Mouse (Mus musculus) left cerebral cortex, postnatal 25 days (tissue): ENCODE measurements around the gene Mblac1. TPM values are rescaled to one million over a fixed set of nuclear protein-coding genes. Genes with fewer than 3 reads are reported as not detected.
A peak's percentile ranks its signal among the peaks of the same experiment; 100 is the strongest.
"Not testable (repeated sequence)": the region's sequence is repeated elsewhere in the genome, so short reads cannot be mapped to it uniquely, and the experiment has no call there.

Source experiments
- DNase-seq, 2 experiments: peaks; one replicate each; pipeline ENCODE4 v3.0.0; 2022; ENCODE audit warnings: low spot score in 2 of 2, mixed read lengths in 1 of 2
- intact Hi-C: fragments of 180-260 bp; cut with DNase I; formaldehyde crosslinking; loops from one replicate; pipeline ENCODE4 v1.15.1; 2025
- microRNA-seq, 2 experiments: library from miRNA; unstranded; fragments of <30 nt; microRNA quantifications; one replicate each; pipeline ENCODE4 v1.2.0; 2022
- total RNA-seq, 2 experiments: library from RNA; stranded (reverse); gene quantifications; 2 replicates each; pipeline ENCODE4 v1.2.3; 2021

The Mblac1 gene
- total RNA-seq, 2 experiments from 2014 or later, result 8.9 to 10.3 TPM

DNA sequence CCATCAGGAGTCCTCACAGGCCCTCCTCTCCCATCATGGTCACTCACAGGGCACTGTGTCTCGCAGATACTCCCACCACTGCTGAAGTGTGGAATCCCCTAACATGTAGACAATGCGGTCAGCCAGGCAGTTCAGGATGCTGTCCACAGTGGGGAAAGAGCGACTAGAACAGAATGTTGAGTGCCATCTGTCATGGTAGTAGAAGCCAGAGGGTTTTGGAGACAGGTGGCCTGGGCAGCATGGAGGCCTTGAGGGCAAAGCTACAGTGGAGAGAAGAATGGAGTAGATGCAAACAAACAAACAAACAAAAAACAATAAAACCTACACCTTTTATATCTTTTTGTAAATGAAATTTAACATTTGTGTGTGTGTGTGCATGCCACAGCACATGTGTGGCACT, 8.0 kb downstream of the Mblac1 start:
- DNase-seq, result no peak
- intact Hi-C loops, result no loop called here

DNA sequence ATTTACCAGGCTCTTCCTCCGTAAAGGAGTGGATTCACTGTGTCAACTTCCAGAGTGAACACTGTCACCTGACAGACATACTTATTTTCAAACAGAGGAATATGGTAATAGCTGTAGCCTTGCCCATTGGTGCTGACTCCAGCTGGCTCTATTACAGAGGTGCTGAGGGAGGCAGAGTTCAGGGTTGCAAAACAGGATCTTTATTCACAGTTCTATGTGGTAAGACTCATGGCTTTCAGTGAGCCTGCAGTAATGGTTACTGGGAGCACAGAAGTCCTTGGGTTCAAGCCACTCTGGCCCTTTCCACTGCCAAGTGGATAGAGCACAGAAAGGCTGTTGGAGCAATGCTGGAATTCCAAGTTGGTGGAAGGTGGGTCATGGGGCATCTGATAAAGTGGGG, 13.1 kb downstream of the Mblac1 start:
- no peak for DNase-seq
- intact Hi-C loops, result no loop called here

DNA sequence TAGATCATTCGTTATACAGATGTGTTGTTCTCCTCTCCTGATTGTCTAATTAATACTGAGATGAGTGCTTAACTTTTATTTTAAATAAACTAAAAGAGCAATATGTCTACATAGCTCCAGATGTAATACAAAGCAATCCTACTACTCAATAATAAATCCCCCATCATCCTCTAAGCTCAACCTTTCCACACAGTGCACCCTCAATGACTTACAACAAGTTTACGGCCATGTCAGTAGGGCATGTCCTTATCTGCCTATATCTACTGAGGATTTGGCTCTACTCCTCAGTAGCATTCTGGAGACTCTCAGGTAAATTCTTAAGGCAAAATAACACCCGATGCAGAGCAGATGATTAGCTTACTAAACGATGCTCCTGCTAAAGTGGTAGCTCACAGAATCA, 13.8 kb downstream of the Mblac1 start:
- intact Hi-C loops, result no loop called here
- DNase-seq, result no peak

DNA sequence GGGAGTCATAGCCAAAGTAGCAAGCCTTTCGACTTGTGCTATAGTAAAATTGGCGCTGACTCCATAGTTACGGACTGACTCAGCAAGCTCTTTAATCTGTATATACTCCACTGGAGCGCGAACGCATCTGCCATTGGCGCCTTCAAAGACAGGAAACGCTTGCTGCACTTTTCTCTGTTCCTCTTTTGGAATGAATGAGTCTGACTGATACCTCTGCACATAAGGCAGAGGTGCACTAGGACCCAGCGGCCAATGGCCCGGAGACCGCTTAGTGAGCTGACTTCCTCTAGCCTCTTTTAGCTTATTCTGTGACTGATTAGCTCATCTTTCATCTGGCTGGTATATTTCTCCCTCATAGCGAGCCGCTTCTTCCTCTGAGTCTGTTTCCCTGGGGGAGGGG, 22.5 kb downstream of the Mblac1 start:
- intact Hi-C loops, DNase-seq: not testable (repeated sequence)

DNA sequence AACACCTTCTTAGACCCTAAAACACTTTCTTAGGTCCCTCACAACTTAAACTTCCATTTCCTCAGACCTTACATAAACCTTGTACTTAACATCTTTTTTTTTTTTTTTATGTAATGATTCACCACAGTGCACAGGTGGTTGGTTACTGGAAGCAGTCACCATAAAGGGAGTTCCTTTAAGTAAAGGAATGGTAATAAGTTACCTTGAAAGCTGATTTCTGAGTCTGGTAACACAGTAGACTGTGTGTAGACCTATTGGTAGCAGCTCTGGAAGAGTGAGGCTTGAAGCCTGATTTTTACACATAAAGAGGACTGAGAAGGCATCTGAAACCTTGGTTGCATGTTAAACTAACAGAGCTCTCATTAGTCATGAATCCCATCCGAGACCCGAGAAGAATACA, 25.8 kb downstream of the Mblac1 start:
- no peak for DNase-seq
- intact Hi-C loops, result loop anchor here (5.0 kb wide), 1 partner anchor 257 kb away; no protein-coding TSS in a partner anchor

DNA sequence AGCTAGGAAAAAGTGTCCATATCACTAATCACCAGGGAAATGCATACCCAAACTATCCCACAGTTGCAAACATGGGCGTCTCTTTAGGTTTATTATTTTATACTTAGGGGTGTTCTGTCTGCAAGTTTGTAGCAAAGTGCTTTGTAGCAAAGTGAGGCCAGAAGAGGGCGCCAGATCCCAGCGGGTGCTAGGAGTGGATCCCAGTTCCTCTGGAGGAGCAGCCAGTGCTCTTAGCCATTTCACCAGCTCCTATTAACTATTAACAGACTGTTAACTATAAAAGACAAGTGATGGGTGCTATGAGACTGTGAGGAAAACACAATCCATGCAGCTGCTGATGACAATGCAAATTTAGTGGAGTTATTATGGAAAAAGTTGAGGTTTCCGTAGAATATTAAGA, 28.0 kb downstream of the Mblac1 start:
- DNase-seq, result peak; percentile 81 to 84
- intact Hi-C loops, result loop anchor here (5.0 kb wide), 1 partner anchor 255 kb away; no protein-coding TSS in a partner anchor

DNA sequence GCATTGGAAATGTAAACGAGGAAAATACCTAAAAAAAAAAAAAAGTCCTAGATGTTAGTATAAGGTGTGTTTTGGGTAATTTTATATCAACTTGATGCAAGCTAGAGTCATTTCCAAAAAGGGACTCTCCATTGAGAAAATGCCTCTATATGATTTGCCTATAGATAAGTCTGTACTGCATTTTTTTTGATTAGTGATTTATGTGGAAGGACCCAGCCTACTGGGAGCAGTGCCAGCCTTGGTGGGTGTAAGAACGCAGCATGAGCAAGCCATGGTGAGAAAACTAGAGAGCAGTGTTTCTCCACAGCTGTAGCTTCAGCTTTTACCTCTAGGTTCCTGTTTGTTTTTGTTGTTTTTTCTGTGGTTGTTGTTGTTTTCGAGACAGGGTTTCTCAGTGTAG, 29.2 kb downstream of the Mblac1 start:
- intact Hi-C loops, result loop anchor here (5.0 kb wide), 1 partner anchor 254 kb away; no protein-coding TSS in a partner anchor
- DNase-seq, result peak in 1 of 2 experiments; percentile 5

DNA sequence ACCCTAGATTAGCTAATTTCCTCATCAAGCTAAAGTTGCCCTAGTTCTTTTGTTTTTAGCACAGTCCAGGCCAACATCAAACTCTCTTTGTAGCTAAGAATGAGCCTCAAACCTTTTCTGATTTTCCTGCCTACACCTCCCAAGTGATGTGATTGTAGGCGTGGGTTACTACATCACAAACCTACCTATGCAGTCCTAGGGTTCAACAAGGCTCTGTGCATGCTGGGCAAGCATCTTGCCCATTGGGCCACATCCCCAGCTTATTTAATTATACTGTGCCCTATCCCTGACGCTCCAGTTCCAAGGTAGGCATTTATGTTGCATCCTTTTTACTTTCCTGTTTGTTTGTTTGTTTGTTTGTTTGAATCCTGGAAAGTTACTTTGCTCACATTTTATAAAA, 31.6 kb downstream of the Mblac1 start, which contains the start of gene Nxpe5:
Gene Nxpe5 (plus strand): TSS at position 199 of the 400 bp plus-strand sequence.
- intact Hi-C loops, result no loop called here

DNA sequence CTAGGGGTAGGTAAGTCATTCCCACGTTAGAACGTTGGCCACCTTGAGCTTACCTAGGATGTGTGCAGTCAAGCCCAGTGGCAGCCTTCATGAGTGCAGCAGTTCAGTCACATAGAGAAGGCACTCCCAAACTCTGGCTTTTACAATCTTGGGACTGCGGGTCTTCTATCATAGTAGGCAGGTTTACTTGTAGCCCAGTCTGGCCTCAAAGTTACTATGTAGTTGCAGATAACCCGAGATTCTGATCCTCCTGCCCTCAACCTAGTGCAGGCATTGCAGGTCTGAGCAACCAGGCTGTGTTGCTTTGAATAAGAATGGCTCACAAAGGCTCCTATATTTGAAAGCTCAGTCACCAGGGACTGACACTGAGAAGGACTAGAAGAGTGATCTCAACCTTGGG, 32.4 kb downstream of the Mblac1 start:
- intact Hi-C loops, result no loop called here
- DNase-seq, result no peak

More for the DNA sequence above, 31.6 kb downstream of the Mblac1 start, which contains the start of gene Nxpe5:
- DNase-seq, result no peak

DNA sequence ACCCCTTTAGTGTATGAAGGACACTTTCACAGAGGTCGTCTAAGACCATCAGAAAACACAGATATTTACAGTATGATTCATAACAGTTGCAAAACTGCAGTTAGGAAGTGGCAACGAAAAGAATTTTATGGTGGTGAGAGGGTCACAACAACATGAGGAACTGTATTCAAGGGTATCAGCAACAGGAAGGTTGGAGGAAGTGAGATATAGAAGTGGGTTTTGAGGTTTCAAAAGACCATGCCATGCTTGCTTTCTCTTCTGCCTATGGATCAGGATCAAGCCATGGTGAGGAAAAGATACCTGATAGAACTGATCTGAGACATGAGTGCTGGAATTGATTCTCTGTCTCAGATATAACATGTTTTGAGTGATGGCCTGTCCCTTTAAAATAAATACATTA, 33.3 kb downstream of the Mblac1 start:
- no peak for DNase-seq
- intact Hi-C loops, result no loop called here

DNA sequence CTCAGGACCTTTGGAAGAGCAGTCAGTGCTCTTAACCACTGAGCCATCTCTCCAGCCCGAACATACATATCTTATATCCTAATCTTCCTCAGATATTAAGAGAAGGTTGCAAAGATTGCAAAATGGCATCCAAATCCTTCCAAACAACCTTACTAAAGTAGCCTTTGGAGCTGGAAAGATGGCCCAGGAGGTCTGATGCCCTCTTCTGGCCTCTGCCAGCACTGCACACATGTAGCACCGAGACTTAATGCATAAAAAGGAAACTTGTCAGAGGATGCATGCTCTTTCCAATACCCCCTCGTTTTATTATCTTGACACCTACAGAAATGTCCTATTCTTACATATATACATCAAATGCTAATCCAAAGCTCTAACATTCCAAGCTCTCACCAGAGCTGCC, 33.9 kb downstream of the Mblac1 start:
- no peak for DNase-seq
- intact Hi-C loops, result no loop called here

DNA sequence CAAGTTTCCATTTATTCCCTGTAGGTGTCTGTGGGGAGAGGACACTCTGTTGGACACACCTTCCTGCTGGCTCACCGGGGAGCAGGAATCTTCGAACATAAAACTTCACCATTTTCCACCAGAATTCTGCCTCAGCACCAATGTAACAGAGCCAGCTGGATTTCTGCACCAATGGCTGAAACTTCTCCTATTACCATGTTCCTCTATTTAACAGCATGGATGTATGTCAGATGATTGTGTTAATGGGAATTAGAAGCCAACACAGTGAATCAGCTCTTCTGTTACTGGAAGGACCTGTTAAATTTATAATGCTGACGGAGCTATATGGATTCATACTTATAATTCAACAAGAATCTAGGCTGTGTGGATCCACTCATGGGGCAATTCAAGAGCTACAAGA, 35.4 kb downstream of the Mblac1 start:
- intact Hi-C loops, result no loop called here
- DNase-seq, result no peak

DNA sequence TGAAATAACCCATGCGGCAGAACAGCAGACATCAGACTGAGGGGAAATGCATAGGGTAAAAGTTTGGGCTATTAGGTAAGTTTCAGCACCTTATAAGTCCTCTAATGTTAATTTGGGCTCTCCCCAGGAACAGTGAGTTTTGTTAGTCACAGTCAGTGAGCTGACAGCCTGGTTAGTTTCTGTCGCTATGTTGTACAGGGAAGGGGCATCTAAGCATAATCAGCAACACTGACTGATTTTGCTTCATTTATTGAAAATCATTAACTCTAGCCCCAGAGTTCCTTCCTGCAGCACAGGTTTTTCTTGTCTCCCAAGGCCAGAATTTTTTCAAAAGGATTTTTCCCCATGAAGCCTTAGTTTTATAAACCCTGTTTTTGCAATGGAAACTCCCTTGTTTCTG, 39.7 kb downstream of the Mblac1 start:
- DNase-seq, result no peak
- intact Hi-C loops, result no loop called here

DNA sequence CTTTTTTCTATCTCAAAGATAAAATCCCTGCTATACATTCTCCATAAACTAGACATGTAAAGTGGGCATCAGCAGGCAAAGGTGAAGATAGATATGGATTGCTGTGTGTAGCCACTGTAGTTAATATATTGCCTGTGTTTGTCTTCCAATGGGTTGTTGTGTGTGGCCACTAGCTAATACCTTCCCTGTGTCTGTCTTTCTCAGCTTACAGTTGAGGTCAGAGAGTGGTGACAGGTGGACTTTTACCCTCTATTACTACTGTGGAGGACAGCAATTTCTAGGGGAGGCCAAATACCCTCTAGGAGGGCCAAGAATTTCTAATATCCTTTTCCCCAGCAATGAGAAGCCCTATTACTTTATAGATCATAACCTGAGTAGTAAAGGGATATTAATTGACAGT, 40.1 kb downstream of the Mblac1 start:
- DNase-seq, result no peak
- intact Hi-C loops, result no loop called here

DNA sequence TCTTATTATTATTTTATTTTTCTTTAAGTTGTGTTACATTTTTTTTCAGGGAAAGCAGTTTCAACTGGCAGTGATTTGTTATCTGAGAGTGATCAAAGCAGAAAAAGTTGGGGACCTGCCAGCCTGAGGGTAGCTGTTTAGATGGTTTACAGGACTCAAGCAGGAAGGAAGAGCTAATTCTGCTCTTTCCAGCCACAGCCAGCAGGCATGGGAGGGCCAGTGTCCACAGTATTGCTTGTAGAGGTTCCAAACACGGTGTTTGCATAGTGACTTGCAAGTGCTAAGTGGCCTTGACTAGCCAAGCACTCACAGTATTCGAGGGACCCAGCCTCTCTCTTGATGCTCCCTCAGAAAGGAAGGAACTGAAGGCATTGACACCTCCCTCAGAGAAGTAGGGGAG, 47.4 kb downstream of the Mblac1 start:
- intact Hi-C loops, result no loop called here
- DNase-seq, result no peak

Small RNAs within 50 kb of the gene (microRNA-seq; reads per million reads assigned to microRNA genes)
- gene Mir106b, result 528 to 530 reads per million in 2 experiments
- 59.5 to 78.7 reads per million in 2 experiments for gene Mir25
- gene Mir93, result 1,718 to 1,821 reads per million in 2 experiments

Other genes with a start within 250 kb of the Mblac1 start
- gene Gjc3, start 231.2 kb upstream of the Mblac1 start, total RNA-seq, result 10 to 100 TPM; 16.3 to 22.4 TPM
- not detected for gene Azgp1, start 212.8 kb upstream of the Mblac1 start, total RNA-seq
- not detected for gene Smok3a, start 173.1 kb upstream of the Mblac1 start, total RNA-seq
- not detected for gene Smok3b, start 172.9 kb upstream of the Mblac1 start, total RNA-seq
- not detected for gene Smok3c, start 141.1 kb upstream of the Mblac1 start, total RNA-seq
- gene Zkscan1, start 109.2 kb upstream of the Mblac1 start, total RNA-seq, result 10 to 100 TPM; 39.4 to 40.5 TPM
- gene Zscan21, start 77.4 kb upstream of the Mblac1 start, total RNA-seq, result 10 to 100 TPM; 16.4 to 16.6 TPM
- gene Zfp113, start 38.6 kb upstream of the Mblac1 start, total RNA-seq, result 10 to 100 TPM; 11.5 to 16.9 TPM
- gene Cops6, start 33.2 kb upstream of the Mblac1 start, total RNA-seq, result 100 to 1,000 TPM; 130 to 133 TPM
- gene Ap4m1, start 22.3 kb upstream of the Mblac1 start, total RNA-seq, result 10 to 100 TPM; 22.9 to 23.4 TPM
- 10 to 100 TPM; 11.7 to 13.7 TPM for gene Mcm7, start 21.9 kb upstream of the Mblac1 start, total RNA-seq
- 10 to 100 TPM; 39.3 to 42.0 TPM for gene Taf6, start 6.9 kb upstream of the Mblac1 start, total RNA-seq
- 10 to 100 TPM; 15.6 to 16.9 TPM for gene Cnpy4, start 6.8 kb upstream of the Mblac1 start, total RNA-seq
- under 1 TPM in 1 of 2 experiments, not detected in 1; 0.23 TPM for gene Nxpe5, start 31.6 kb downstream of the Mblac1 start, total RNA-seq
- gene Lamtor4, start 61.2 kb downstream of the Mblac1 start, total RNA-seq, result 10 to 100 TPM; 56.9 to 59.8 TPM
- 10 to 100 TPM; 62.2 to 65.8 TPM for gene BC037034, start 69.7 kb downstream of the Mblac1 start, total RNA-seq
- 1 to 10 TPM; 3.5 to 3.6 TPM for gene Gal3st4, start 78.5 kb downstream of the Mblac1 start, total RNA-seq
- gene Gm43720, start 85.6 kb downstream of the Mblac1 start, total RNA-seq, result under 1 TPM in 1 of 2 experiments, not detected in 1; 0.09 TPM
- 1 to 10 TPM; 1.3 to 2.1 TPM for gene Gpc2, start 85.7 kb downstream of the Mblac1 start, total RNA-seq
- gene Stag3, start 85.9 kb downstream of the Mblac1 start, total RNA-seq, result 1 to 10 TPM in 1 of 2 experiments, under 1 TPM in 1; 0.57 to 1.1 TPM
- gene Pvrig, start 147.6 kb downstream of the Mblac1 start, total RNA-seq, result not detected
- 10 to 100 TPM; 21.2 to 21.8 TPM for gene Zfp157, start 247.2 kb downstream of the Mblac1 start, total RNA-seq